Mouse (Mus musculus): ENCODE measurements around the gene 1700030K09Rik.

1700030K09Rik gene

DNA sequence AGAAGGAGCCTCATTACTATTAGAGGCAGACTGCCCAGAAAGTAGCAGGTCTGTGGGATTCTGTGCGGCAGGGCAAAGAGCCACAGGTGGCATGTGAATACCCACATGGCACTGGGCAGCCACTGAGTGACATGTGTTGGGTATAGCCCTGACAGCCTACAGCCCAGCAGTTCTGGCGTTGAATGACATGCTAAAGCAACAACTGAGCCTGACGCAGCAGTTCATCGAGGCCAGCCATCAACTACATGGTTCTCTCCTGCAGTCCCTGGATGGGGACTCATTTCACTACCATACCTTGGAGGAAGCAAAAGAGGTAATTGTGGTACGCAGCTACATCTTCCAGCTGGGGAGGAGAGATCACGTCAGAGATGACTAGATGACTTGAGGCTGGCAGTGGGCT is 14.8 kb downstream of the 1700030K09Rik start:
- no peak for DNase-seq (ENCODE audit: extremely low read depth, low read depth, low spot score)

DNA sequence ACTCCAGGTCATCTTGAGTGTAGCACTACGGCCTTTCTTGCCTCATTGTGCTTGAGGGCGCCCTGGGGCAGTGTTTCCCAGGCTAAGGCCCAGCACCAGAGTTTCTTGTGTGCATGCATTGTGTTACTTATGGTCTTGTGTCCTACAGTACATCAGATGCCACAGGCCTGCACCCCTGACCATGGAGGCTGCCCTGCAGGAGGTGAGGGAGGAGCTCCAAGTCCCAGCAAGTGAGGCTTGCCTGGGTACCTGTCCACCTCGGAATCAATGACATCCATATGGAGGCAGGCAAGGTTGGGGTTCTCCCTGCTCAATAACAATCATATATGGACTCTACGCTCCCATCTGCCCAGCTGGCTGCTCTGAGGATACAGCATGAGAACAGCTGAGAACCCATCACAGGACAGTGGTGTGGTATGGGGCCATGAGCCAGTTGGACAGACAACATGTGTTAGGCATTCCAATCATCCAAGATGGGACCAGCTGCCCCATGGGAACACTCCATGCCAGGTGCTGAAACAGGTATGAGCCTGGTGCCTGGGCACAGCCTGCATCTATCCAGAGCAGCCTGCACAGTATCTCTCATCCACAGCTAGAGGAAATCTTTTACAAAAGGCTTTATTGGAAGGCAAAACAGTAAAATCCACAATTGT is 16.3 kb downstream of the 1700030K09Rik start:
- DNase-seq (ENCODE audit: extremely low read depth, low read depth, low spot score), result no peak

DNA sequence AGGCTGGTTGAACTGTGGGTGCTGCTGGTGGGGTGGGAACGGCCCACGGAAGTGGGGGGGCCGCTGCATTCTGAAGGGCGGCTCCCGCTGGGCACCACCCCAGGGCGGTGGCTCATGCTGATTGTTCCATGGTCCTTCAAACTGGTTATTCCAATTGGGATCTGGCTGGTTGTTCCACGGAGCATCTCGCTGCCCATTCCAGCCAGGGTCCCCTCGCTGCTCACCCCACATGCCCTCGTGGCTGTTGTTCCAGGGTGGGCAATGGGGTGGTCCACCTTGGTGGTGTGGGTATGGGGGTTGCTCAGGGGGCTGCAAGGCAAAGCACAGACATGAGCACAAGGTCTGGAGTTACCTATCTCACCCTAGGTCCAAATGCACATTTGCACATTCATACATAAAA is 20.5 kb downstream of the 1700030K09Rik start:
- no peak for DNase-seq (ENCODE audit: extremely low read depth, low read depth, low spot score)

DNA sequence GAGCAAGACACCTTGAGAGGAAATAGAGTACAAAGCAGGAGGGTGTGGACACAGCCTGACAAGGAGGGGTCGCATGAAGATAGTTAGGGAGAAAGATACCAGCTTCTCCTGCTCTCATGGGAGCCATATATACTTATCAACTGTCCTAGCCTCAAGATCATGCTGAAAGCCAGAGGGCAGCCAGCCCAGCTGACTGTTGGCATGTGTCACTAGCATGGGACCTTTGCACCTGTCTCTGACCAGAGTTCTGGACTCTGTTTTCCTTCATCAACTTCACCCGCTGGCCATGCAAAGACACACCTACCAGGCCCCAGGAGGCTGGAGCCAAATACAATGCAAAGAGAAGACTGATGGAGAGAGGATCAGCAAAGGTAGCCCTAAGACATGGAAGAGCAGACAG is 25.6 kb downstream of the 1700030K09Rik start:
- no peak for DNase-seq (ENCODE audit: extremely low read depth, low read depth, low spot score)

DNA sequence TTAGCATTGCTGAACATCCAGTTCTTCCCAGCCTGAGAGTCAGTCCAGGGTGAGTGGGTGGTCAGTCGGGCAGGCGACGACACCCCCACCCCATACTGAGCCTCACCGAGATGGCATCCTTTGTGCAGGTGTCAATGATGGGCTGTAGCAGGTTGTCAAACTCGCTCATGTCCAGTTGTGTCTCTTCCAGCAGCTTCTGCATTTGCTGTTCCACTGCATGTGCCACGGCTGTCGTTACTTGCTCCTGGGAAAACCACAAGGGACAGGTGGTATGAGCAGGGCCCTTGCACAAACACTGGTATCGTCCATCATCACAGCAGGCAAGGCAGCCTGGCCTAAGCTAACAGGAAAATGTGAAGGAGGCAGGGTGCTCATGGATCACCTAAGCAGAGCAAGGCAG is 26.3 kb downstream of the 1700030K09Rik start:
- DNase-seq (ENCODE audit: extremely low read depth, low read depth, low spot score), result no peak

DNA sequence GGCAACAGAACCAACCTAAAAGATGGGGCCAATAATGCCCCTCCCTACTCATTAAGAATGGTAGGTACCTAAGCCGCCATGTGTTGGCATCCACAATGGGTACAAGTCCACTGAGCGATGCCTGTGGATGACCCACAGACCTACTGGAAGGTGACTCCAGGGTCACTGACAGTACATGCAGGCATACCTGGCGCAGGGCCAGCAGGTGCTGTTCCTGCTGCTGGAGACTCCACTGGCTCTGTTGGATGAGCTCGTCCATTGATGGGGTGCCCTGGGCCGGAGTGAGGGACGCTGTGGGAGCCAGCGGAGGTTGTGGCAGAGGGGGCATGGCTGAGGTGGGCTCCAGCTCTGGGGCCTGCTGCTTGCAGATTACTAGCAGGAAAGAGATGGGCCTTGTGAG is 27.0 kb downstream of the 1700030K09Rik start:
- no peak for DNase-seq (ENCODE audit: extremely low read depth, low read depth, low spot score)

DNA sequence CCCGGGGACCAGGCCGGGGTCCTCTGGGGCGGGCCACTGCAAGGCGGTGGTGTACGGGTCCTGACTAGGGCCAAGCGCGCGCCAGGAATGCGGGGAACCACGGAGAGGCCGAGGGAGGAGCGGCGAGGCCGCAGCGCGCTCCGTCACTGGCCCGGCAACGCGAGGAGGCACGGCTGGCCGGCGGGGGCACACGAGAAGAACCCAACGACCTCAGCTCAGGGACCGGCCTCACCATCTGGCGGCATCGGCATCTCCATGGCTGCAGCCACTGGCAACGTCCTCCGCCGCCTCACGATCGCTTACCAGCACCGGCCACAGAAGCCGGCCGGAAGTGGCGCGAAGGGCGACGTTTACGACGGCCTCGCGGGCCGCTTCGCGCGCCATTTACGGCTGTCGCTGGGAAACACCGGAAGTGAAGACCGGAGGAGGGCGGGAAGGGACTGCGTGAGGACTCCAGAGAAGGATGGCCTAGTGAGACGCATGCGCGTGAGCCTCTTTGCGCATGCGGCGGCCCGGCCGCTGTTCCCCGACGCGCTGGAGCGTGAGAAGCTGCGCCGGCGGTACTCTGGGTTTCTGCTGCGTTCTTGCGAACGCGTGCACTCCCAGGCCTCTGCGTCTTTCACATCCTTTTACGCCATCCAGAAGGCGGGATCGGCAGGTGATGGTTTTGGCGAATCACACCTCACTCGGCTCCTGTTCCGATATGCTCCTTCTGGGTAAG is 31.3 kb downstream of the 1700030K09Rik start, which contains the start of gene Cherp:
Cherp (minus strand) TSS at position 401 of the 721 bp plus-strand sequence.
- peak; percentile 76 for DNase-seq (ENCODE audit: extremely low read depth, low read depth, low spot score)

DNA sequence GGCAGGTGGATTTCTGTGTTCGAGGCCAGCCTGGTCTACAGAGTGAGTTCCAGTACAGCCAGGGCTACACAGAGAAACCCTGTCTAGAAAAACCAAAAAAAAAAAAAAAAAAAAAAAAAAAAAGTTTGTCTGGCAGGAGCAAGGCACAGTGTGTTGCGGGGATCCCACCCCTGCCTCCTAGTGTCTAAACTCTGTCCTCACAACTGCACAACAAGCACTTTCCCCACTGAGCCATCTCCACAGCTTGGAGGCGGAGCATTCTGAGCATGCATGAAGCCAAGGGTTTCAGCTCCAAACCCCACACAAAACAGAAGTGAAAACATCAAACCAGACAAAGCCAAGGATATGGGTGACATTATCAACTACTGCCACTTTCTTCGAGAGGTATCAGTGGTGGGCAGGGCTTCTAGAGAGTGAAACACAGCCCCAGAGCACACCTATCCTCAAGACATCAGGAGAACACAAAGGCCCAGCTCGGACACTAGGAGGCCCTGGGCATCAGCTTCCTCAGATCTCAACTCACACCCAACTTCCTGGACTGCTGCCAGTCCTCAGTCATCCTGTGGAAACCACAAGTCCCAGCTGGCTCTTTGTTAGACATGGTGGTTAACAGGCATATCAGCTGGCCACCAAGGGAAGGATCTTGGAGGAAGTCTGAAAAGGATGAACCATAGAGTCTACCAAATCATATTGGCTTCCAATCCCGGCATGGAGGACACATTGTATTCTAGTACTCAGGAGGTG is 41.9 kb downstream of the 1700030K09Rik start:
- DNase-seq (ENCODE audit: extremely low read depth, low read depth, low spot score), result no peak

DNA sequence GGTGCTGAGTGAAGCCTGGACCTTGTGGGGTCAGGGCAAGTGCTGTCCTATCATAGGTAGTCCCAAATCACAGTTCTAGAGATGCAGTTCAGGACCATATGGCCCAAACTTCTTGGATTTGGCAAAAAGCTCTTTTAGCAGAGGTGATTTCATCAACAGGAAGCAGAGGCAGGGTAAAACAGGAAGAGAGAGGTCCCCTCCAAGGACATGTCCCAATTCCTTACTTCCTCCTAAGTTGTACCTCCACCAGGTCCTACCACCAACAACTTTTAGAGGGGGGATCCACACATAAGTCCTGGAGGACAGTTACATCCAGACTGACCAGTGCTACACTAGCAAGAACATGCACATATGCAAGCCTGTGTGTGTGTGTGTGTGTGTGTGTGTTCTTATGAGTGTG is 43.3 kb downstream of the 1700030K09Rik start:
- no peak for DNase-seq (ENCODE audit: extremely low read depth, low read depth, low spot score)

DNA sequence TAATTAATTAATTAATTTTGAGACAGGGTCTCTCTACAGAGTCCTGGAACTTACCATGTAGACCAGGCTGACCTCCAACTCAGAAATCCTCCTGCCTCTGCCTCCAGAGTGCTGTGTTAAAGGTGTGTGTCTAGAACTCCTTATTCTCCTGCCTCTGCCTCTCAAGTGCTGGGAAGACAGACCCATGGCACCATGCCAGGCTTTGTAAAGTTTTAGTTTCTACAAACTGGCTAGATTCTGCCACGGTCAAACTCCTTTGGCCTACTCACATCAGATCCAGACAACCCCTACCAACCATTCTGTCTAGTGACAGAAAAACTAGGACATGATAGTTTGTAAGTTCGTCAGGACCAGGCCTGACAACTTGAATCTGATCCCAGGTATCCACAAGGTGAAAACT is 47.3 kb downstream of the 1700030K09Rik start:
- no peak for DNase-seq (ENCODE audit: extremely low read depth, low read depth, low spot score)

DNA sequence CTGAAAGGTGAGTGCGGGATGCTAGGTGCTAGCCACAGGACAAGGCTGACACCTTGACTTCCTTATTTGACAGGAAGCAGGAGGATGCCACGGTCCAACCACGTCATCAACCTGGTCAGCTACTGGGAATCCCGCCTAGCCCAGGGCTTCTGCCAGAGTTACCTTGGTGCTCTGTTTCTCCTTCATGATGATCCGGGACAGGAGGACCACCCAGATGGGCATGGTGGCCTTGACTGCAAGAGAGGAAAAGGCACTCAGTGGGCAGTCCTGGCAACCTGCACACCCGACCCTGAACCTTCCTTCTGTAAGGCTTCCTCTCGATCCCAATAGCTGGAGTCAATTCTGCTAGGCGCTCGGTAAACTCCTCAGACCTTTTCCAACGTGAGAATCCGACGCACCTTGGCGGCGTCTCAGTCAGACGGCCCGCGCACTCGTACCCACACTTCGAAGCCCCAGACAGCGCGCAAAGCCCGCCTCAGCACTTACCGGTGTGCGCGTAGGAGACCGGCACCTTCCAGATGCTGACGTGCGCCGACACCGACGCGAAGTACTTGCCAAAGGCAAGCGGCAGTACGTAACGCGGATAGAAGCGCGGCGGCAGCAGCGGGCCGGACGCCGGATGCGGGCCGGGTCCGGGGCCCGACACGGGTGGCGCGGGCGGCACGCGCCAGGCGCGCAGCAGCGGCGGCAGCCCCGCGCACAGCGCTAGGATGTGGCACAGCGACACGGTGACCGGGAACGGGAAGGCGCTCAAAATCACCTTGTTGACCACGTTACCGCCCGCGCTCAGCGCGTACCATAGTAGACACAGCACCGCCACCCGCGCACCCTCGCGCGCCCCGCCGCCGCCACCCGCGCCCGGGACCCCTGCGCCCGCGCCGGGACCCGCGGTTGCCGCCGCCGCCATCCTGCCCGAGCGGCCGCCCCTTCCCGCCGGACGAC is 48.3 kb downstream of the 1700030K09Rik start, which contains the start of gene Slc35e1:
Slc35e1 (minus strand) TSS at position 935 of the 942 bp plus-strand sequence.
- DNase-seq (ENCODE audit: extremely low read depth, low read depth, low spot score), result no peak

DNA sequence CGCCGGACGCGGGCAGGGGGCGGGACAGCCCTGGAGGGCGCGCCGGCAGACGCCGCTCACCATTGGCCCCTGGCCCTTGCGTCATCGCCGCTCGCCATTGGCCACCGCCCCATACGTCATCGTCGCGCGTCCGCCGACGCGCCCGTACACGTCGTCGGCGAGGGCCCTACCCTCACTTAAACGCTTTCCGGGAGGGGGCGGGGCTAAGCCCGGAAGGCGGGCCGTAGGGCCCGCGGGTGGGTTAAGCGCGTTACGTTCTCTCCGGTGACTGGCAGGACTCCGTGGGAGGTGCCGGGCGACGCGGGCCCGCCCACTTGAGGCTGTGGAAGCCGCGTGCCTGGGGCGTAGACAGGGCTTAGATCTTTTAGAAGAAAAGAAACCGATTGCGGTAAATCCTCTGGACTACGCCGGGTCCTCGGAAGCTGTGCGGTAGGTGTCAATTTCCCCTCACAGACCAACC is 49.0 kb downstream of the 1700030K09Rik start:
- peak; percentile 75 for DNase-seq (ENCODE audit: extremely low read depth, low read depth, low spot score)

DNA sequence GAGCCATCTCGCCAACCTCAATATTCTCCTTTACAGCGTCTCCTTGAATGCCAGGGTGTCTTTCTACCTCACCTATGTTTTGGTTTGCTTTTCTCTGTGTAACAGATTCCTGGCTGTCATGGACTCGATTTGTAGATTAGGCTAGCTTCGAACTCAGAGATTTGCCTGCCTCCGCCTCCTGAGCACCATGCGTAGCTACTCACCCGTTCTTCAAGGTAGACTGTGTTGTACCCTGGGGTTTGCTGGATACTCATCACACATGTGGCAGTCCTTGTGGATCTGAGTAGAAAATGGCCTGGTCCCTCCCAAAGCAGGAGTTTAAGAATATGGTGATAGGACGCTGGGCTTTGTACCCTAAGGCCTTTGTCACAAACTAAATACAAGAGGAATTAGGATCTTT is 49.7 kb downstream of the 1700030K09Rik start:
- no peak for DNase-seq (ENCODE audit: extremely low read depth, low read depth, low spot score)

DNA sequence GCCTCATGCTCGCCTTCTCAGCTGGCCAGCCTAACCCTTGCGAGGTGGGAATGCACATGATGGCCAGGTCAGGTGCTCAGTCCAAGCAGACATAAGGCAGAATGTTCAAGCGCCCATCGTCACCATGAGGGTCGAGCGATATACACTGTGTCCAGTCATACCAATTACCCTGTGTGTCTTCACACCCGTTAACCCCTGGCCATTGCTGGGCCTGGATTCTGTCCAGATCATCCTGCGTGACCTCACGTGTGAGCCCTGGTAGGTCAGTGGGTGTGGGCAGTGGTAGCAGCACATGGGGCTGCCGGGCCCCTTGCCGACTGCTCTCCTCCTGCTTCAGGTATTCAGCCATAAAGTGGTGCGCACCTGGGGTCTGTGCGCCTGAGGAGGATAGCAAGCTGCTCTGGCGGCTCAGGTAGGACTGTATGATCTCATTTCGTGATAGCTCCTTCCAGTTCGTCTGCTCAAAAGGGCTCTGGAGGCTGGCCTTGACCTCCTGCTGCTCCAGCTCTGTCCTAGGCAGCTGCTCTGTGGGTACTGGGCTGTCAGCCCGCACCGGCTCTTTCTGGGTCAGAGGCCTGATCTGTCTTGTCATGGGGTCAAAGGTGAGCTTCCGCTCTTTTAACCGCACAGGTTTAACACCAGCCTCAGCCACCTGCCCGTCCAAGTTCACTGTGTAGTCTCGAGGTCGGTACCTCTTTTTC is 51.9 kb downstream of the 1700030K09Rik start:
- no peak for DNase-seq (ENCODE audit: extremely low read depth, low read depth, low spot score)

DNA sequence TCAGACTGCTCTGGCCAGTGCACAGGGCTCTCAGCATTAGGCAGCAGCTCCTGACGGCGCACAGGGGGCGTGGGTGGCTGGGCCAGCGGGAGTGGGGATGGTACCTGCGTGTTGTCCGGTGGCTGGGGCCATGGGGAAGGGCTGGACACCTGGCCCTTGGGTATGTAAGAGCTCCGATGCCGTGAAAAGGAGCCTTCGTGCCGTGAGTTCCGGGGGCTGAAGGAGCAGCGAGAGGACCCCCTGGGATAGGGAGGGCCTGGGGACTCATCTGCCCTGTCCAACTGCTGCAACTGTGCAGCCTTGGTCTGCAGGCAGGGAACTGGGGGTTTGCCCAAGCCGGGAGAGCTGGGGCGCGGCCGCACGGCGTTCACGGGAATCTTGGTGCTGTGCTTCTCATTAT is 52.5 kb downstream of the 1700030K09Rik start:
- no peak for DNase-seq (ENCODE audit: extremely low read depth, low read depth, low spot score)

DNA sequence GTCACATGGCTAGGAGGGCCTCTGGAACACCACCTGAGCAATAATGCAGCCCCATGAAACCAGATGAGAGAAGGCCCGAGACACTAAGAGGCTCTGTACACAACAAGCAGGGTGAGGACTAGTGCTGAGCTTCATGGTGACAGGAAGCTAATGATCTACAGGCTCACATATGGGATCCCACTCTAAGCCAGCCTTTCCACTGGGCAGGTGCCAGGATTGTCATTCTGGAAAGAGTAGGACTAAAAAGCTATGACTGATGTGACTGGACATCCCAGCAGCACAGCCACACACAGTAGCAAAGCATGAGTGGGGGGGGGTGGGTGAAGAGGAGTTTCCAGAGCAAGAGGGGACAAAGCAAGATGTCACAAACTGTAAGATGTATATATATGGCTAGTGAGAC is 54.2 kb downstream of the 1700030K09Rik start:
- DNase-seq (ENCODE audit: extremely low read depth, low read depth, low spot score), result no peak

DNA sequence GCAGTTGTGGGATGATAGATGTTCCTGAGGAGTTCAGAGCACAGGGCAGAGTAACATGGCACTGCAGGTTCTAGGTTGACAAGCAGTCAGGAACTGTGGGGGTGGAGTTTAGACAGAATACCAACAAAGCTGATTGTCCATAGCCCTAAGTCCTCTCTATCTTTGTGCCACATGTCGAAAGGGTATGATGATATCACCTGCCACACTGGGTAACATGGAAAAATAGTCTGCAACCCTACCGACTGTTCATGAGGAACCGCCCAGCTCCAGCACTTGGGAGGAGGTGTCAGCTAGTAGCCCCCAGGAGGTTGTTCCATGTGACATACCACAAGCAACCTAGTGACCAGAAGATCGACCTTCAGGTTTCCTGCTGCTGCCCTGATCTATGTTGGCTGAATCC is 54.8 kb downstream of the 1700030K09Rik start:
- DNase-seq (ENCODE audit: extremely low read depth, low read depth, low spot score), result no peak

DNA sequence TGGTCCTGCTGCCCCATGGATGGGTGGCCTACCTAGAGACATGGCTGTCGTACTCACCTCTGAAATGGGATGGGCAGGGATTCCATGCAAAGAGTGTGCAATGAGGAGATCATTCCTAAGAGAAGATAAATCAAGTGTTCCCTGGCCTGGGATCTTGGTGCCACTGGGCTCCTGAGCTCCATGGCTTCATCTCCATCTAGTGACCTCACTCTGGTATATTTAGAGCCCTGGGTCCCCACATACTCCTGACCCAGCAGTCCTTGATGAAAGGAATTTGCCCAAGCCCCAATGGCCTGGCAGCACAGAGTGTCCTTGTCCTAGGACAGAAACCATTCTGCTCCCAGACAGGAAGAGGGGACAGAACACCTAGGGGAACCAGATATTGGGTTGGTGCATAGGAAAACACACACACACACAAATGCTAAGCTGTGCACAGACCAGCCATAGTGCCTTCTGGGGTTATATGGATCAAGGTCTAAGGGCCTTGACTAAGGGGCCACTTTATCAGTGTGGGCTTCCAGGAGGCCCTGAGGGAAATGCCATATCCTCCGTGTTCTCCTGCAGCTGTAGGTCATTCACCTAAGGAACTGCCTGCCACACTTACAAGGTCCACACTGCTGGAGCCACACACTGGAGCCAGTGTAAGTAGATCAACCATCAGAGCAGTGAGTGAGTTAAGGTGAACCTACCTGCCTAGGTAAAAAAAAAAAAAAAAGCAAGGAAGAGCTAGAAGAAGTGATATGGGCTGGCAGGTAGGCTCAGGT is 56.0 kb downstream of the 1700030K09Rik start:
- no peak for DNase-seq (ENCODE audit: extremely low read depth, low read depth, low spot score)

DNA sequence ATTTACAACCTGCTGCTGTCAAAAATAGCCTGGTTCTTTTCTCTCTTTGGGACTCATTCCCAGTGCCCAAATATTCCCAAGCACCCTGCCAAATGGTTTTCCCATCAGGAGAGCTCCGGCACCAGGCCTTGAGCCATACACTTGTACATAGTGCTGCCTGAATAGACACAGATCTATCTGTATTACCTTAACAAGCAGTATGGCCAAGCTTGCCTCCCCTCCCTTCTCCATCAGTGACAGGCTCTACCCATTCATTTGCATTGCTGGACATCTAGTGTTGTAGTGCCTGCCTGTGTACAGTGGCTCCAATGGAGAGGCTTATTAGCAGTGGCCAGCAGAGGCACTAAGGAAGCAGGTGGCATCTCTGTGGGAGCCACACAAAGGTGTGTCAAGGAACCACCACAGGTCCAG is 56.8 kb downstream of the 1700030K09Rik start:
- no peak for DNase-seq (ENCODE audit: extremely low read depth, low read depth, low spot score)
